Mouse (Mus musculus): ENCODE data around the gene Nek1. TPM values are rescaled to one million over a fixed set of nuclear protein-coding genes. Genes with fewer than 3 reads are reported as not detected.
A peak's percentile ranks its signal among the peaks of the same experiment; 100 is the strongest.

Nek1 gene
- total and polyA plus RNA-seq, 2 experiments from 2014 or later, result 15.0 to 22.0 TPM

GRCm38 (mm10) chr8:60992561-60992909, 460 bp upstream of the Nek1 start:
- H3K9me3 ChIP-seq (ENCODE audit: low read length), result no peaks in the 10 kb centered on the region
- under 1% methylated on average over 16 of the region's 16 CpGs for WGBS
- H3K27ac ChIP-seq (ENCODE audit: low read depth, low read length), result peak overlapping the region; percentile 83; the same call in 1 of the 2 replicates
- H3K9ac ChIP-seq (replicated peaks; ENCODE audit: low read length, poor library complexity, severe bottlenecking), result peak overlapping the region; percentile 74
- no peaks in the 10 kb centered on the region for H3K4me1 ChIP-seq (ENCODE audit: insufficient read depth, low read length)
- TF ChIP-seq CTCF (IDR thresholded peaks at IDR 0.05), result no peak
- ATAC-seq (ENCODE audit: low FRiP score) (no peak), DNase-seq (ENCODE audit: low spot score) (no peak)
- H3K4me3 ChIP-seq (ENCODE audit: low read depth, low read length), result peak overlapping the region; percentile 70
- no peaks in the 10 kb centered on the region for H3K27me3 ChIP-seq (ENCODE audit: insufficient read depth, low read length)
- no peaks in the 10 kb centered on the region for H3K36me3 ChIP-seq (ENCODE audit: insufficient read depth, low read length)
- peak overlapping the region; percentile 78 for H3K4me2 ChIP-seq (ENCODE audit: low read depth, low read length, poor library complexity, severe bottlenecking)

- ATAC-seq (ENCODE audit: low FRiP score) (no peak), DNase-seq (ENCODE audit: low spot score) (no peak)
- Histone ChIP-seq H3K9ac (replicated peaks; ENCODE audit: low read length, poor library complexity, severe bottlenecking) (peak overlapping the region; percentile 74), H3K4me3 (ENCODE audit: low read depth, low read length) (peak overlapping the region; percentile 70), H3K9me3 (ENCODE audit: low read length) (no peaks in the 10 kb centered on the region), H3K4me1 (ENCODE audit: insufficient read depth, low read length) (no peaks in the 10 kb centered on the region), H3K4me2 (ENCODE audit: low read depth, low read length, poor library complexity, severe bottlenecking) (peak overlapping the region; percentile 78), H3K27me3 (ENCODE audit: insufficient read depth, low read length) (no peaks in the 10 kb centered on the region), H3K27ac (ENCODE audit: low read depth, low read length) (peak overlapping the region; percentile 83), H3K36me3 (ENCODE audit: insufficient read depth, low read length) (no peaks in the 10 kb centered on the region)
- no peak for TF ChIP-seq CTCF (IDR thresholded peaks at IDR 0.05)
- WGBS, result 6% methylated on average over 12 of the region's 12 CpGs
These were observed 618 bp downstream of the Nek1 start for GRCm38 (mm10) chr8:60993639-60993986.

GRCm38 (mm10) chr8:60996468-60996867, 3.5 kb downstream of the Nek1 start:
- Histone ChIP-seq H3K4me2 (ENCODE audit: low read depth, low read length, poor library complexity, severe bottlenecking) (no peak overlapping the region), H3K9ac (replicated peaks; ENCODE audit: low read length, poor library complexity, severe bottlenecking) (no peak overlapping the region), H3K4me3 (ENCODE audit: low read depth, low read length) (no peak overlapping the region), H3K9me3 (ENCODE audit: low read length) (no peaks in the 10 kb centered on the region), H3K36me3 (ENCODE audit: insufficient read depth, low read length) (no peaks in the 10 kb centered on the region), H3K4me1 (ENCODE audit: insufficient read depth, low read length) (no peaks in the 10 kb centered on the region), H3K27me3 (ENCODE audit: insufficient read depth, low read length) (no peaks in the 10 kb centered on the region), H3K27ac (ENCODE audit: low read depth, low read length) (no peak overlapping the region)
- no peak for TF ChIP-seq CTCF (IDR thresholded peaks at IDR 0.05)
- no peak for ATAC-seq (ENCODE audit: low FRiP score)
- no peak for DNase-seq (ENCODE audit: low spot score)
- 93% methylated on average over 3 of the region's 3 CpGs for WGBS

GRCm38 (mm10) chr8:61041951-61042350, 49.0 kb downstream of the Nek1 start:
- peak; percentile 89 for TF ChIP-seq CTCF (IDR thresholded peaks at IDR 0.05)
- no peak for ATAC-seq (ENCODE audit: low FRiP score)
- Histone ChIP-seq H3K4me3 (ENCODE audit: low read depth, low read length) (no peak overlapping the region), H3K36me3 (ENCODE audit: insufficient read depth, low read length) (peaks cover 8% of the 10 kb centered on the region), H3K9ac (replicated peaks; ENCODE audit: low read length, poor library complexity, severe bottlenecking) (no peak overlapping the region), H3K4me2 (ENCODE audit: low read depth, low read length, poor library complexity, severe bottlenecking) (no peak overlapping the region), H3K4me1 (ENCODE audit: insufficient read depth, low read length) (no peaks in the 10 kb centered on the region), H3K27me3 (ENCODE audit: insufficient read depth, low read length) (no peaks in the 10 kb centered on the region), H3K9me3 (ENCODE audit: low read length) (no peaks in the 10 kb centered on the region), H3K27ac (ENCODE audit: low read depth, low read length) (no peak overlapping the region)
- DNase-seq (ENCODE audit: low spot score), result peak; percentile 83

- Histone ChIP-seq H3K27ac (ENCODE audit: low read depth, low read length) (no peak overlapping the region), H3K4me3 (ENCODE audit: low read depth, low read length) (no peak overlapping the region), H3K36me3 (ENCODE audit: insufficient read depth, low read length) (peaks cover 4% of the 10 kb centered on the region; the same call in 1 of the 2 replicates), H3K27me3 (ENCODE audit: insufficient read depth, low read length) (no peaks in the 10 kb centered on the region), H3K9me3 (ENCODE audit: low read length) (no peaks in the 10 kb centered on the region), H3K9ac (replicated peaks; ENCODE audit: low read length, poor library complexity, severe bottlenecking) (no peak overlapping the region), H3K4me2 (ENCODE audit: low read depth, low read length, poor library complexity, severe bottlenecking) (no peak overlapping the region), H3K4me1 (ENCODE audit: insufficient read depth, low read length) (no peaks in the 10 kb centered on the region)
- TF ChIP-seq CTCF (IDR thresholded peaks at IDR 0.05), result no peak
- 84% methylated on average over 4 of the region's 4 CpGs for WGBS
- ATAC-seq (ENCODE audit: low FRiP score) (no peak), DNase-seq (ENCODE audit: low spot score) (no peak)
These were observed 50.9 kb downstream of the Nek1 start for GRCm38 (mm10) chr8:61043874-61044273.

GRCm38 (mm10) chr8:61046816-61047215, 53.8 kb downstream of the Nek1 start:
- Histone ChIP-seq H3K4me1 (ENCODE audit: insufficient read depth, low read length) (no peaks in the 10 kb centered on the region), H3K27ac (ENCODE audit: low read depth, low read length) (no peak overlapping the region), H3K36me3 (ENCODE audit: insufficient read depth, low read length) (peaks cover 9% of the 10 kb centered on the region; the same call in 1 of the 2 replicates), H3K4me2 (ENCODE audit: low read depth, low read length, poor library complexity, severe bottlenecking) (no peak overlapping the region), H3K27me3 (ENCODE audit: insufficient read depth, low read length) (no peaks in the 10 kb centered on the region), H3K9ac (replicated peaks; ENCODE audit: low read length, poor library complexity, severe bottlenecking) (no peak overlapping the region), H3K9me3 (ENCODE audit: low read length) (no peaks in the 10 kb centered on the region), H3K4me3 (ENCODE audit: low read depth, low read length) (no peak overlapping the region)
- ATAC-seq (ENCODE audit: low FRiP score) (no peak), DNase-seq (ENCODE audit: low spot score) (no peak)
- 100% methylated on average over 1 of the region's 1 CpGs for WGBS
- TF ChIP-seq CTCF (IDR thresholded peaks at IDR 0.05), result no peak
